Mouse (Mus musculus): ENCODE results near the gene Qsox1. TPM values are rescaled to one million over a fixed set of nuclear protein-coding genes. Genes with fewer than 3 reads are reported as not detected.

The Qsox1 gene
- polyA plus RNA-seq, 1 experiment from 2014 or later, result 7.9 TPM

Other genes with a start within 250 kb of the Qsox1 start
- not detected in 3 replicates for gene Lhx4, start 61.2 kb downstream of the Qsox1 start, polyA plus RNA-seq (2018)
- 15.1 to 24.6 TPM (median 18.4 TPM) in 3 replicates for gene Cep350, start 160.4 kb upstream of the Qsox1 start, polyA plus RNA-seq (2018)
- 97.1 to 163 TPM (median 107 TPM) in 3 replicates for gene Tor1aip2, start 222.5 kb upstream of the Qsox1 start, polyA plus RNA-seq (2018)
- gene Tor1aip1, start 223.6 kb upstream of the Qsox1 start, polyA plus RNA-seq (2018), result 138 to 155 TPM (median 152 TPM) in 3 replicates